Mouse (Mus musculus) thymus, adult 2 months (tissue): ENCODE results near the gene Zfp827.

Experiments
- CTCF ChIP-seq: fragments of 200-500 bp; IDR thresholded peaks from 2 replicates; pipeline ENCODE4 v1.5.1; 2012; ENCODE audit warnings: mild to moderate bottlenecking, control low read depth, low read length, moderate library complexity, borderline replicate concordance; ENCODE audit not compliant: control insufficient read depth, poor library complexity, insufficient read depth; ENCODE audit errors: extremely low read depth
- POLR2A ChIP-seq: fragments of 200-500 bp; IDR thresholded peaks from 2 replicates; pipeline ENCODE4 v1.6.1; 2012; ENCODE audit warnings: mild to moderate bottlenecking, low read length, control low read depth, moderate library complexity; ENCODE audit not compliant: control insufficient read depth, poor library complexity, insufficient read depth; ENCODE audit errors: extremely low read depth

GRCm38 (mm10) chr8:79114561-79114960 is 86.3 kb downstream of the Zfp827 start:
- no peak for TF ChIP-seq POLR2A
- no peak for TF ChIP-seq CTCF
